Mouse (Mus musculus): ENCODE results near the gene Rtel1. TPM values are rescaled to one million over a fixed set of nuclear protein-coding genes. Genes with fewer than 3 reads are reported as not detected.

The Rtel1 gene
- polyA plus RNA-seq, 1 experiment from 2014 or later: 52.5 TPM

DNA sequence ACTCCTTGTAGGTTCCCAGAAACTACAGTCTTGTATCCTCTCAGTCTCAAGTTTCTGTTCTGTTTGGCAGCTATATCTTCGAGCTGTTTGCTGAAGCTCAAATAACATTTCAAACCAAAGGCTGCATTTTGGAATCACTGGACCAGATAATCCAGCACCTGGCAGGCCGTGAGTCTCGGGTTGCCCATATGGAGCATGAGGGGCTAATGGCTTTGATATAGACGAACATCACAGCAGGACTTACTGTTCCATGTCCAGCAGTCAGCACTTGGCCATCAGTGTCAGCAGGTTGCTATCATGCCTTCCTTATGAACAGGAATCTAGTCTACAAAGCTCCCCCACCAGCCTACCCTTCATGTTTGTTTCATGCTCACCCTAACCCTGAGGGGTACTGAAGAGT lies 20.9 kb downstream of the Rtel1 start:
- no peak overlapping the region for H3K27ac ChIP-seq (replicated peaks; ENCODE audit: low read depth, low read length)
- no peaks in the 10 kb centered on the region; the same call in 1 of the 2 replicates for H3K36me3 ChIP-seq (replicated peaks; ENCODE audit: control insufficient read depth, insufficient read depth, low read depth, low read length)
- no peaks in the 10 kb centered on the region for H3K4me1 ChIP-seq (ENCODE audit: control insufficient read depth, insufficient read depth, low read length)
- H3K9ac ChIP-seq (replicated peaks; ENCODE audit: low read length): no peak overlapping the region; the same call in 1 of the 2 replicates
- ATAC-seq (replicated peaks; ENCODE audit: insufficient number of reproducible peaks, low FRiP score, low TSS enrichment, low read depth): no peak
- DNase-seq (ENCODE audit: low spot score): no peak
- WGBS: 89% methylated on average over 4 of the region's 4 CpGs
- no peaks in the 10 kb centered on the region for H3K9me3 ChIP-seq (replicated peaks; ENCODE audit: control insufficient read depth, low read length)
- no peaks in the 10 kb centered on the region for H3K27me3 ChIP-seq (ENCODE audit: control insufficient read depth, insufficient read depth, low read length)
- no peak overlapping the region for H3K4me2 ChIP-seq (ENCODE audit: low read depth, low read length)
- H3K4me3 ChIP-seq (ENCODE audit: low read depth, low read length): no peak overlapping the region

- Histone ChIP-seq H3K27me3 (ENCODE audit: control insufficient read depth, insufficient read depth, low read length) (no peaks in the 10 kb centered on the region), H3K4me3 (ENCODE audit: low read depth, low read length) (no peak overlapping the region), H3K9ac (replicated peaks; ENCODE audit: low read length) (no peak overlapping the region), H3K4me2 (ENCODE audit: low read depth, low read length) (no peak overlapping the region), H3K36me3 (replicated peaks; ENCODE audit: control insufficient read depth, insufficient read depth, low read depth, low read length) (peaks cover 3% of the 10 kb centered on the region), H3K9me3 (replicated peaks; ENCODE audit: control insufficient read depth, low read length) (no peaks in the 10 kb centered on the region), H3K27ac (replicated peaks; ENCODE audit: low read depth, low read length) (no peak overlapping the region), H3K4me1 (ENCODE audit: control insufficient read depth, insufficient read depth, low read length) (no peaks in the 10 kb centered on the region)
- ATAC-seq (replicated peaks; ENCODE audit: insufficient number of reproducible peaks, low FRiP score, low TSS enrichment, low read depth): no peak
- DNase-seq (ENCODE audit: low spot score): no peak
- 91% methylated on average over 6 of the region's 6 CpGs for WGBS
Observed at GRCm38 (mm10) chr2:181342766-181343165, 23.2 kb downstream of the Rtel1 start.

- no peak overlapping the region for H3K27ac ChIP-seq (replicated peaks; ENCODE audit: low read depth, low read length)
- no peak for ATAC-seq (replicated peaks; ENCODE audit: insufficient number of reproducible peaks, low FRiP score, low TSS enrichment, low read depth)
- no peaks in the 10 kb centered on the region for H3K9me3 ChIP-seq (replicated peaks; ENCODE audit: control insufficient read depth, low read length)
- WGBS: 84% methylated on average over 3 of the region's 3 CpGs
- H3K27me3 ChIP-seq (ENCODE audit: control insufficient read depth, insufficient read depth, low read length): no peaks in the 10 kb centered on the region
- DNase-seq (ENCODE audit: low spot score): no peak
- peaks cover 6% of the 10 kb centered on the region for H3K36me3 ChIP-seq (replicated peaks; ENCODE audit: control insufficient read depth, insufficient read depth, low read depth, low read length)
- H3K9ac ChIP-seq (replicated peaks; ENCODE audit: low read length): no peak overlapping the region
- H3K4me2 ChIP-seq (ENCODE audit: low read depth, low read length): no peak overlapping the region
- H3K4me1 ChIP-seq (ENCODE audit: control insufficient read depth, insufficient read depth, low read length): no peaks in the 10 kb centered on the region
- no peak overlapping the region for H3K4me3 ChIP-seq (ENCODE audit: low read depth, low read length)
Observed at GRCm38 (mm10) chr2:181356780-181357179, 37.2 kb downstream of the Rtel1 start.

- Histone ChIP-seq H3K4me1 (ENCODE audit: control insufficient read depth, insufficient read depth, low read length) (no peaks in the 10 kb centered on the region), H3K4me2 (ENCODE audit: low read depth, low read length) (peak overlapping the region; percentile 90), H3K9ac (replicated peaks; ENCODE audit: low read length) (peak overlapping the region; percentile 84), H3K4me3 (ENCODE audit: low read depth, low read length) (peak overlapping the region; percentile 90), H3K9me3 (replicated peaks; ENCODE audit: control insufficient read depth, low read length) (no peaks in the 10 kb centered on the region), H3K36me3 (replicated peaks; ENCODE audit: control insufficient read depth, insufficient read depth, low read depth, low read length) (no peaks in the 10 kb centered on the region; the same call in 1 of the 2 replicates), H3K27ac (replicated peaks; ENCODE audit: low read depth, low read length) (no peak overlapping the region), H3K27me3 (ENCODE audit: control insufficient read depth, insufficient read depth, low read length) (no peaks in the 10 kb centered on the region)
- no peak for DNase-seq (ENCODE audit: low spot score)
- 79% methylated on average over 3 of the region's 3 CpGs for WGBS
- ATAC-seq (replicated peaks; ENCODE audit: insufficient number of reproducible peaks, low FRiP score, low TSS enrichment, low read depth): no peak
Observed at GRCm38 (mm10) chr2:181363946-181364345, 44.4 kb downstream of the Rtel1 start.

DNA sequence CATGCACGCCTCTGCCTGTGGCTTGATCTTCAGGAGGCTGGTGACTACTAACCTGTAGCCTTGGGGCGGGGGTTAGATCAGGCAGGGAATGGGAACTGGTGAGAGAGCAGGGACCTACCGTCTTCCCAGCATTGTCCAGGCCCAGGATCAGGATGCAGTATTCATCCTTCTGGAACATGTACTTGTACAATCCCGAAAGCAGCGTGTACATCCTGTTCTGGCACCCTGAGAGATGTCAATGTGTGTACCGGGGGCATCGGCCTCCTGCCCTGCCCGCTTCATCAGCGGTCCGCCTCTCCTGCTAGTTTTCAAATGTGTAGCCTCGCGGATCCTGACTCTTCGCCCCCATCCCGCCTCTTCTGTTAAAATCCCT lies 44.9 kb downstream of the Rtel1 start:
- Histone ChIP-seq H3K36me3 (replicated peaks; ENCODE audit: control insufficient read depth, insufficient read depth, low read depth, low read length) (no peaks in the 10 kb centered on the region; the same call in 1 of the 2 replicates), H3K4me2 (ENCODE audit: low read depth, low read length) (peak overlapping the region; percentile 90), H3K4me3 (ENCODE audit: low read depth, low read length) (peak overlapping the region; percentile 90), H3K9ac (replicated peaks; ENCODE audit: low read length) (peak overlapping the region; percentile 84), H3K4me1 (ENCODE audit: control insufficient read depth, insufficient read depth, low read length) (no peaks in the 10 kb centered on the region), H3K9me3 (replicated peaks; ENCODE audit: control insufficient read depth, low read length) (no peaks in the 10 kb centered on the region), H3K27ac (replicated peaks; ENCODE audit: low read depth, low read length) (peak overlapping the region; percentile 74; the same call in 1 of the 2 replicates), H3K27me3 (ENCODE audit: control insufficient read depth, insufficient read depth, low read length) (no peaks in the 10 kb centered on the region)
- WGBS: 10% methylated on average over 14 of the region's 14 CpGs
- DNase-seq (ENCODE audit: low spot score): no peak
- ATAC-seq (replicated peaks; ENCODE audit: insufficient number of reproducible peaks, low FRiP score, low TSS enrichment, low read depth): no peak

- H3K4me1 ChIP-seq (ENCODE audit: control insufficient read depth, insufficient read depth, low read length): no peaks in the 10 kb centered on the region
- peak within 1 kb of the TSS; percentile 90 for H3K4me3 ChIP-seq (ENCODE audit: low read depth, low read length)
- no peaks in the 10 kb centered on the region for H3K27me3 ChIP-seq (ENCODE audit: control insufficient read depth, insufficient read depth, low read length)
- H3K9me3 ChIP-seq (replicated peaks; ENCODE audit: control insufficient read depth, low read length): no peaks in the 10 kb centered on the region
- WGBS: under 1% methylated on average over 71 of the region's 71 CpGs
- peak within 1 kb of the TSS; percentile 74 for H3K27ac ChIP-seq (replicated peaks; ENCODE audit: low read depth, low read length)
- peak; percentile 92 for DNase-seq (ENCODE audit: low spot score)
- H3K4me2 ChIP-seq (ENCODE audit: low read depth, low read length): peak within 1 kb of the TSS; percentile 90
- peak within 1 kb of the TSS; percentile 84 for H3K9ac ChIP-seq (replicated peaks; ENCODE audit: low read length)
- peak; percentile 90 for ATAC-seq (replicated peaks; ENCODE audit: insufficient number of reproducible peaks, low FRiP score, low TSS enrichment, low read depth)
- peaks cover 4% of the 10 kb centered on the region for H3K36me3 ChIP-seq (replicated peaks; ENCODE audit: control insufficient read depth, insufficient read depth, low read depth, low read length)
Observed at GRCm38 (mm10) chr2:181364860-181365596, 45.5 kb downstream of the Rtel1 start, which contains the start of the genes Zgpat and Arfrp1. TSS of gene Zgpat (plus strand) at chr2:181364928. TSS of gene Arfrp1 (minus strand) at chr2:181365404.

DNA sequence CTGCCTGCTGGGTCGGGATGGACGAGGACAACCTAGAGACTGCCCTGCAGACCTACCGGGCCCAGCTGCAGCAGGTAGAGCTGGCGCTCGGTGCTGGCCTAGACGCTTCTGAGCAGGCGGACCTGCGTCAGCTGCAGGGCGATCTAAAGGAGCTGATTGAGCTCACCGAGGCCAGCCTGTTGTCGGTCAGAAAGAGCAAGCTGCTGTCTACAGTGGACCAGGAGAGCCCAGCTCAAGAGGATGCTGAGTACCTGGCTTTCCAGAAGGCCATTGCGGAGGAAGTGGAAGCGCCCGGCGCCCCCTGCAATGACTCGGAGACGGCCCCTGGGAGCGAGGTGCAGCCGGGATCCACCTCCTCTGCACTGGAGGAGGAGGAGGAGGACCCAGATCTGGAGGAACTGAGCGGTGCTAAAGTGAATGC lies 46.1 kb downstream of the Rtel1 start:
- Histone ChIP-seq H3K27me3 (ENCODE audit: control insufficient read depth, insufficient read depth, low read length) (no peaks in the 10 kb centered on the region), H3K36me3 (replicated peaks; ENCODE audit: control insufficient read depth, insufficient read depth, low read depth, low read length) (peaks cover 6% of the 10 kb centered on the region), H3K4me2 (ENCODE audit: low read depth, low read length) (peak overlapping the region; percentile 90), H3K9ac (replicated peaks; ENCODE audit: low read length) (peak overlapping the region; percentile 84), H3K27ac (replicated peaks; ENCODE audit: low read depth, low read length) (peak overlapping the region; percentile 74), H3K4me3 (ENCODE audit: low read depth, low read length) (peak overlapping the region; percentile 90), H3K9me3 (replicated peaks; ENCODE audit: control insufficient read depth, low read length) (no peaks in the 10 kb centered on the region), H3K4me1 (ENCODE audit: control insufficient read depth, insufficient read depth, low read length) (no peaks in the 10 kb centered on the region)
- WGBS: under 1% methylated on average over 20 of the region's 20 CpGs
- peak; percentile 55 for ATAC-seq (replicated peaks; ENCODE audit: insufficient number of reproducible peaks, low FRiP score, low TSS enrichment, low read depth)
- DNase-seq (ENCODE audit: low spot score): peak; percentile 23

- DNase-seq (ENCODE audit: low spot score): no peak
- 93% methylated on average over 5 of the region's 5 CpGs for WGBS
- peaks cover 6% of the 10 kb centered on the region for H3K36me3 ChIP-seq (replicated peaks; ENCODE audit: control insufficient read depth, insufficient read depth, low read depth, low read length)
Observed at GRCm38 (mm10) chr2:181370001-181370400, 50.5 kb downstream of the Rtel1 start.

More at GRCm38 (mm10) chr2:181370001-181370400, 50.5 kb downstream of the Rtel1 start:
- ATAC-seq (replicated peaks; ENCODE audit: insufficient number of reproducible peaks, low FRiP score, low TSS enrichment, low read depth): no peak
- Histone ChIP-seq H3K27ac (replicated peaks; ENCODE audit: low read depth, low read length) (no peak overlapping the region), H3K4me3 (ENCODE audit: low read depth, low read length) (no peak overlapping the region), H3K9me3 (replicated peaks; ENCODE audit: control insufficient read depth, low read length) (no peaks in the 10 kb centered on the region), H3K4me1 (ENCODE audit: control insufficient read depth, insufficient read depth, low read length) (no peaks in the 10 kb centered on the region), H3K27me3 (ENCODE audit: control insufficient read depth, insufficient read depth, low read length) (no peaks in the 10 kb centered on the region), H3K4me2 (ENCODE audit: low read depth, low read length) (no peak overlapping the region), H3K9ac (replicated peaks; ENCODE audit: low read length) (no peak overlapping the region)
